Mouse (Mus musculus) MEL (cell line): ENCODE measurements around the gene Atp1a2. TPM values are rescaled to one million over a fixed set of nuclear protein-coding genes. Genes with fewer than 3 reads are reported as not detected.

Experiments used
- DNase-seq: peaks from one replicate; pipeline ENCODE4 v3.0.0; 2011; ENCODE audit warnings: low read depth, low spot score
- H3K27ac ChIP-seq: 2 replicates; pipeline ENCODE4 v1.5.1; 2012; ENCODE audit warnings: low read depth, mild to moderate bottlenecking, control low read depth, low read length, moderate library complexity; ENCODE audit not compliant: control insufficient read depth
- H3K27me3 ChIP-seq, 2 experiments: fragments of 150-350 bp in 1 of 2; sonication (generic) in 1 of 2; 2 replicates each; pipeline ENCODE4 v1.6.1; 2012; ENCODE audit warnings: low read length in 2 of 2, mild to moderate bottlenecking in 2 of 2, improper control_type of control experiment in 1 of 2, moderate library complexity in 1 of 2; ENCODE audit not compliant: insufficient read depth in 2 of 2, control insufficient read depth in 1 of 2
- H3K36me3 ChIP-seq, 2 experiments: 2 replicates each; pipeline ENCODE4 v1.6.1; 2012 to 2014; ENCODE audit warnings: low read length in 2 of 2, improper control_type of control experiment in 1 of 2, inconsistent platforms in 1 of 2, mild to moderate bottlenecking in 1 of 2; ENCODE audit not compliant: insufficient read depth in 2 of 2, control insufficient read depth in 1 of 2
- H3K4me1 ChIP-seq, 2 experiments: fragments of 150-350 bp in 1 of 2; sonication (generic) in 1 of 2; 2 replicates each; pipeline ENCODE4 v1.6.1; 2012; ENCODE audit warnings: low read length in 2 of 2, improper control_type of control experiment in 1 of 2, mild to moderate bottlenecking in 1 of 2; ENCODE audit not compliant: insufficient read depth in 2 of 2, control insufficient read depth in 1 of 2
- H3K4me3 ChIP-seq, 2 experiments: fragments of 150-350 bp in 1 of 2; sonication (generic) in 1 of 2; 2 replicates each; pipeline ENCODE4 v1.5.1; 2012; ENCODE audit warnings: low read depth in 2 of 2, low read length in 2 of 2, mild to moderate bottlenecking in 2 of 2, moderate library complexity in 2 of 2, control low read depth in 1 of 2, improper control_type of control experiment in 1 of 2; ENCODE audit not compliant: control insufficient read depth in 1 of 2, insufficient read depth in 1 of 2
- H3K79me2 ChIP-seq: 2 replicates; pipeline ENCODE4 v1.6.1; 2012; ENCODE audit warnings: mild to moderate bottlenecking, low read length, moderate library complexity; ENCODE audit not compliant: control insufficient read depth, poor library complexity, insufficient read depth
- H3K9ac ChIP-seq: 2 replicates; pipeline ENCODE4 v1.6.1; 2012; ENCODE audit warnings: low read depth, mild to moderate bottlenecking, control low read depth, low read length, moderate library complexity; ENCODE audit not compliant: control insufficient read depth, poor library complexity, severe bottlenecking
- H3K9me3 ChIP-seq: fragments of 150-350 bp; sonication (generic); replicated peaks from 2 replicates; pipeline ENCODE4 v1.6.1; 2012; ENCODE audit warnings: mild to moderate bottlenecking, low read length, improper control_type of control experiment, moderate library complexity; ENCODE audit not compliant: insufficient read depth
- CHD2 ChIP-seq: IDR thresholded peaks from 2 replicates; pipeline ENCODE4 v1.6.1; 2011; ENCODE audit warnings: low read length, improper control_type of control experiment
- CTCF ChIP-seq, 3 experiments: IDR thresholded peaks in 2 of 3; conservative IDR thresholded peaks in 1 of 3; 2 replicates each; pipeline ENCODE4 v1.5.1; 2011 to 2012; ENCODE audit warnings: low read length in 3 of 3, low read depth in 2 of 3, mild to moderate bottlenecking in 2 of 3, improper control_type of control experiment in 1 of 3, inconsistent platforms in 1 of 3, mixed read lengths in 1 of 3, moderate library complexity in 1 of 3; ENCODE audit not compliant: control insufficient read depth in 1 of 3, insufficient read depth in 1 of 3, poor library complexity in 1 of 3, severe bottlenecking in 1 of 3
- SMC3 ChIP-seq: IDR thresholded peaks from 2 replicates; pipeline ENCODE4 v1.6.1; 2011; ENCODE audit warnings: low read depth, low read length, improper control_type of control experiment
- USF1 ChIP-seq: IDR thresholded peaks from 2 replicates; pipeline ENCODE4 v1.6.1; 2014; ENCODE audit warnings: low read depth, mild to moderate bottlenecking, inconsistent platforms, low read length, improper control_type of control experiment, moderate library complexity
- USF2 ChIP-seq, 2 experiments: IDR thresholded peaks; 2 replicates each; pipeline ENCODE4 v1.6.1; 2011 to 2012; ENCODE audit warnings: improper control_type of control experiment in 2 of 2, low read length in 2 of 2, borderline replicate concordance in 1 of 2, inconsistent platforms in 1 of 2, low read depth in 1 of 2, mild to moderate bottlenecking in 1 of 2; ENCODE audit not compliant: insufficient read depth in 1 of 2
- ZMIZ1 ChIP-seq: IDR thresholded peaks from 2 replicates; pipeline ENCODE4 v1.6.1; 2012; ENCODE audit warnings: low read depth, mild to moderate bottlenecking, inconsistent platforms, low read length, improper control_type of control experiment, moderate library complexity
- polyA plus RNA-seq, 2 experiments: library from polyadenylated mRNA; stranded (reverse) in 1 of 2; unstranded in 1 of 2; fragments of >175 nt in 1 of 2; fragments of >200 nt in 1 of 2; gene quantifications; 2 replicates each; pipeline versions ENCODE4 v1.2.1 to v1.2.4; 2012; ENCODE audit warnings: low replicate concordance in 2 of 2, low read depth in 1 of 2; ENCODE audit not compliant: insufficient read length in 2 of 2, insufficient read depth in 1 of 2, missing spikeins in 1 of 2
- total RNA-seq: library from RNA; depleted of rRNA; stranded (reverse); fragments of 300-350 nt; gene quantifications from 2 replicates; pipeline ENCODE4 v1.2.3, GENCODE M21; 2012

Atp1a2 gene
- total and polyA plus RNA-seq, 3 experiments: 0.04 TPM; not detected in 2

- TF ChIP-seq ZMIZ1: no peak
- no peak for TF ChIP-seq USF2 (IDR thresholded peaks at IDR 0.05; ENCODE audit: borderline replicate concordance in 1 of 2, insufficient read depth in 1 of 2, low read depth in 1 of 2, low read length in 2 of 2)
- peaks cover 0 to 9% of the 10 kb centered on the region in 2 experiments; a peak in 2 of 4 replicates for H3K27me3 ChIP-seq
- no peaks in the 10 kb centered on the region for H3K9me3 ChIP-seq
Measured at GRCm38 (mm10) chr1:172327206-172328001, 29.5 kb upstream of the Atp1a2 start.

GRCm38 (mm10) chr1:172326684-172327083 is 28.8 kb upstream of the Atp1a2 start:
- H3K4me1 ChIP-seq: no peaks in the 10 kb centered on the region
- H3K4me3 ChIP-seq: no peak overlapping the region
- H3K9ac ChIP-seq: no peak overlapping the region
- no peaks in the 10 kb centered on the region for H3K79me2 ChIP-seq
- H3K27ac ChIP-seq: no peak overlapping the region
- H3K27me3 ChIP-seq: peaks cover 0 to 8% of the 10 kb centered on the region in 2 experiments; a peak in 2 of 4 replicates
- no peak for DNase-seq
- H3K36me3 ChIP-seq: no peaks in the 10 kb centered on the region
- TF ChIP-seq SMC3: peak; percentile 19; the same call in 1 of the 2 replicates
- TF ChIP-seq CHD2: no peak
- TF ChIP-seq USF1: no peak
- peak in 1 of 3 experiments; percentile 13; a peak in 2 of 6 replicates for TF ChIP-seq CTCF (IDR thresholded peaks at IDR 0.05 in 2 of 3, conservative IDR thresholded peaks at IDR 0.05 in 1 of 3; ENCODE audit: control insufficient read depth in 1 of 3, insufficient read depth in 1 of 3, low read depth in 2 of 3, low read length in 3 of 3, poor library complexity in 1 of 3, severe bottlenecking in 1 of 3)
- H3K9me3 ChIP-seq: no peaks in the 10 kb centered on the region

More at GRCm38 (mm10) chr1:172327206-172328001, 29.5 kb upstream of the Atp1a2 start:
- Histone ChIP-seq H3K27ac (no peak overlapping the region), H3K4me3 (no peak overlapping the region), H3K9ac (no peak overlapping the region), H3K4me1 (no peaks in the 10 kb centered on the region), H3K79me2 (no peaks in the 10 kb centered on the region), H3K36me3 (no peaks in the 10 kb centered on the region)
- DNase-seq: no peak

DNA sequence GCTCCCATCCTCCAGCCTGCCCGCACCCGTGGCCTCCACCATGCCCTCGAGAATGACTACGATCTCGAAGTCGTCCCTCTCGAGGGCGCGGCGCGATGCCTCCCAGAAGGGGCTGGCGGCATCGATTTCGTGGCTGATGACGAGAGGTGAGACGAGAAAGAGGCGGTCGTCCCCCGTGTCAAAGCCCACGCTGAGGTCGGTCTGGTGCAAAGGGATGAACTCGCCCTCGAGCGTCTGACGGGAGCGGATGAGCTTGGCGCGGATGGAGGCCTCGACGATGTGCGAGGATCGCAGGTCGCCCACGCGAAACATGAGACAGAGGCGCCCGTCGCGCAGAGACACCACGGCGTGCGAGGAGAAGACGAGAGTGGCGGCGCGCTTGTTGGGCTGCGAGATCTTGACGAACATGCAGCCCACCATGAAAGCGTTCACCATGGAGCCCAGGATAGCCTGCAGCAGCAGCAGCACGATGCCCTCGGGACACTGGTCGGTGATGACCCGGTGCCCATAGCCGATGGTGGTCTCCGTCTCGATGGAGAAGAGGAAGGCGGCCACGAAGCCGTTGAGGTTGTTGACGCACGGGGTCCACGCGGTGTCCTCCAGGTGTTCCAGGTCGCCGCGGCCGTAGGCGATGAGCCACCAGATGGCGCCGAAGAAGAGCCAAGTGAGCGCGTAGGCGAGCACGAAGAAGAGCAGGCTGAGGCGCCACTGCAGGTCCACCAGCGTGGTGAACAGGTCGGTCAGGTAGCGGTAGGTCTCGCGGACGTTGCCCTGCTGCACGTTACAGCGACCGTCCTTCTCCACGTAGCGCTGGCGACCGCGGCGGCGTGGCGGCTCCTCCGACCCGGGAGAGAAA is 28.0 kb upstream of the Atp1a2 start:
- H3K9ac ChIP-seq: no peak overlapping the region
- H3K79me2 ChIP-seq: no peaks in the 10 kb centered on the region
- no peaks in the 10 kb centered on the region for H3K4me1 ChIP-seq
- no peak for DNase-seq
- no peaks in the 10 kb centered on the region for H3K9me3 ChIP-seq
- H3K4me3 ChIP-seq: no peak overlapping the region
- H3K27me3 ChIP-seq: peaks cover 0 to 4% of the 10 kb centered on the region in 2 experiments; a peak in 1 of 4 replicates
- no peaks in the 10 kb centered on the region for H3K36me3 ChIP-seq
- no peak overlapping the region for H3K27ac ChIP-seq
- TF ChIP-seq CTCF (IDR thresholded peaks at IDR 0.05 in 2 of 3, conservative IDR thresholded peaks at IDR 0.05 in 1 of 3; ENCODE audit: control insufficient read depth in 1 of 3, insufficient read depth in 1 of 3, low read depth in 2 of 3, low read length in 3 of 3, poor library complexity in 1 of 3, severe bottlenecking in 1 of 3) (peak; percentile 7 to 43 (median 23); a peak in 2 of 6 replicates), CHD2 (no peak)
